Mouse (Mus musculus): ENCODE data around the gene Fgfr2. TPM values are rescaled to one million over a fixed set of nuclear protein-coding genes. Genes with fewer than 3 reads are reported as not detected.
"Not testable (repeated sequence)": the region's sequence is repeated elsewhere in the genome, so short reads cannot be mapped to it uniquely, and the experiment has no call there.

Gene Fgfr2
- polyA plus RNA-seq, 1 experiment, result 12.0 TPM

DNA sequence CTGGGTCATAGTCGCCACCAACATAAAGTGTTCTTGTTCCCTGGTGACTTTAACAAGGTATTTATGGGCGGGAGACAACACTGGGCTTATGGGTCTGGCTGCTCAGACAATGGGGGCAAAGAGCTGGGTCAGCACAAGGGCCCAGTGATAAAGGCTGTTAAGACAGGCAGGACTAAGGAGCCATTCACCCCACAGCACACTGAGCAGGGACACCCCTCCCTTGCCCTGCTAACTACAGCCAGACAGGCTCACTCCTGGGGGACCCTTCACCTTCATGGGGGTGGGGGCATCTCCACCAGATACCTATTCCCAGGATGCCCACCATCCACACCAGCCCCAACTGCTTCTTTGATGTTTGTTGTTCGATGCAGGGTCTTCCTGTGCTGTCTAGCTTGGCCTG is 593.9 kb downstream of the Fgfr2 start:
- Histone ChIP-seq H3K27ac (replicated peaks; ENCODE audit: low read depth, low read length) (no peak overlapping the region), H3K4me3 (ENCODE audit: insufficient read depth, low read depth, low read length) (no peak overlapping the region), H3K4me1 (ENCODE audit: control insufficient read depth, insufficient read depth, insufficient read length, low read length) (no peaks in the 10 kb centered on the region)

DNA sequence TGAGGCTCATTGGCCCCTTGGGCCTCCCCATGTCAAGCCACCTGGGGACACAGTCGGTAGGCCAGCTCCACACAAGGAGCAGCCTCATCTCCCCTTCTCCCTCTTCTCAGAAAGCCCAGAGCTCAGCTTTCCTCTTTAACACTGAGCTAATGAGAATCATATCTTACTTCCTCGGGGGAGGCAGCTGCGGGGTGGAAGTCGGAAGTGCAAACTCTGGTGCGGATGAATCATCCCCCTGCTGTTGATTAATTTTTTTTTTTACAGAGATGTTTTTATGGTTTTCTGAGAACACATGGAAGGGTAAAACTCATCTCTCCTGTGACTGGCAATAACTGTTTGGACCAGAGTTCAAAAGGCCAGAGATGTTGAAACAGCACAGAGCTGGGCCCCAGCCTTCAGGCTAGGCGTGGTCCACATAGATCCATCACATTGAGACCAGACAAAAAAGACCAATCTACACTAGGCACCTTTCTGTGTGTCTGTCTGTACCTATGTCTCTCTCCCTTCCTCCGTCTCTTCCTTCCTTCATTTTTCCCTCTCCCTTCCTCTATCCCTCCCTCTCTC is 609.6 kb downstream of the Fgfr2 start:
- Histone ChIP-seq H3K4me1 (ENCODE audit: control insufficient read depth, insufficient read depth, insufficient read length, low read length) (0 out of 2 replicates have a peak, but pooled peaks cover 4% of the 10 kb centered on the region), H3K4me3 (ENCODE audit: insufficient read depth, low read depth, low read length) (no peak overlapping the region), H3K27ac (replicated peaks; ENCODE audit: low read depth, low read length) (no peak overlapping the region)

DNA sequence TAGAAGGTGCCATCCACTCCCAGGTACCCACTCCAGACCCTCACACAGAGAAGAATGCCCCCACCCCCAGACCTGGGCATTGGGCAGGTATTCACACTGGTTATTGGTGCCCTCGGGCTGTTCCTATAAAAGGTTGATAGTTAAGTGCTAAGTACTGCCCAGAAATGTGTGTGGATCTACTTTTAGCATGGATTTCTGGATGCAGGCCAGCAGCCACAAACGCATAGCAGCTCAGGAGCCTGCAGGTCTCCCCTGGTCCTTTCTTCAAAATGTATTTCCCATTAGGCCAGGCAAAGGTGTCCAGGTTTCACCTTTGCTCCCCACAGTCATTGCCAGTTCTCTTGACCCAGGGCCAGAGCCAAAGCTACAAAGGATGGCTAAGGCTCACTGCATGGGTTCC is 614.0 kb downstream of the Fgfr2 start:
- Histone ChIP-seq H3K4me1 (ENCODE audit: control insufficient read depth, insufficient read depth, insufficient read length, low read length) (0 out of 2 replicates have a peak, but pooled peaks cover 4% of the 10 kb centered on the region), H3K4me3 (ENCODE audit: insufficient read depth, low read depth, low read length) (no peak overlapping the region), H3K27ac (replicated peaks; ENCODE audit: low read depth, low read length) (no peak overlapping the region)

DNA sequence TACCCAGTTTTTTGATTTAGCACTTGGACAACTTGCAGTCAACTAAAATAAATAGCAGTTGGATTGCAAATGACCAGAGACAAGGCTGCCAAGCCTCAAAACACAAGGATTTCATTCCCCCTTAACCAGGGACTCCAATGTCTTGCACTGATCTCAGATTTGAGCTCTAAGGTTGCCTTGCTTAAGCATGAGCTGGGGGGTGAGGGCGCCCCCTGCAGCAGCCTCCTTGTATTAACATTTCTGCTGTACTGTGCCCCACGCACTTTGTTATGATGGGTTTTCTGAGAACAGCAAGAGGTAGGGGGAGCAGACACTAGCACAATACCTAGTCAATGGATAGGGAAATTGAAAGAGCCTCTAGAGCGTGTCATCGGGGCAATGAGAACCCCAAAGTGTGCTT is 615.8 kb downstream of the Fgfr2 start:
- H3K4me1 ChIP-seq (ENCODE audit: control insufficient read depth, insufficient read depth, insufficient read length, low read length), result 0 out of 2 replicates have a peak, but pooled peaks cover 2% of the 10 kb centered on the region
- no peak overlapping the region for H3K4me3 ChIP-seq (ENCODE audit: insufficient read depth, low read depth, low read length)
- no peak overlapping the region for H3K27ac ChIP-seq (replicated peaks; ENCODE audit: low read depth, low read length)

DNA sequence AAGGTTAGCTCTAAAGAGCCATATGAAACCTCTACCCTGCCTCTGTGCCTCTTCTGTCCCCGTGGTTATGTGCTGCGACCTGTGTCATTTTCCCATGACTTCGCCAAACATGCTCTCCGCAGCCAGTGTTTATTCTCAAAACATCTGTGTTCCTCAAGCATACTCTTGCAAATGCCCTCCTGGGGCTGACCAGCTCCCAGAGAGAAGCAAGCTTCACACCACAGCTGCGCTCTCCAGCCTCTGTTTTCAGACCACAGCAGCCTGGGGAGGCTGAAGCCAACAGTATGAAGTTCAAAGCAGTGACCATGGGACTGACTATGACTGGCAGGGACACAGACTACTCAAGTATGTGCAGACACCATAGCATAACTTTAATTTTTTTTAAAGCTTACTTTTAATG is 616.9 kb downstream of the Fgfr2 start:
- Histone ChIP-seq H3K4me3 (ENCODE audit: insufficient read depth, low read depth, low read length) (no peak overlapping the region), H3K4me1 (ENCODE audit: control insufficient read depth, insufficient read depth, insufficient read length, low read length) (no peaks in the 10 kb centered on the region), H3K27ac (replicated peaks; ENCODE audit: low read depth, low read length) (no peak overlapping the region)

DNA sequence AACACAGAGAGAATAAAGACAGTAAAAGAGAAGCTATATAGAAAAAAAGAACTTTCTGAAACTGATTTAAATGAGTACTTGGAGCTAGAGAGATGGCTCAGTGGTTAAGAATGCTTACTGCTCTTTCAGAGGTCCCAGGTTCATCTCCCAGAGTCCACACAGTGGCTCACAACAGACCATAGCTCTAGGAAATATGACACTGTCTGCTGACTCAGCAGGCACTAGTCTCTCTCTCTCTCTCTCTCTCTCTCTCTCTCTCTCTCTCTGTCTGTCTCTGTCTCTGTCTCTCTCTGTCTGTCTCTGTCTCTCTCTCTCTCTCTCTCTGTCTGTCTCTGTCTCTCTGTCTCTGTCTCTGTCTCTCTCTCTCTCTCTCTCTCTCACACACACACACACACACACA is 620.7 kb downstream of the Fgfr2 start:
- not testable (repeated sequence) for H3K4me1 ChIP-seq (ENCODE audit: control insufficient read depth, insufficient read depth, insufficient read length, low read length); H3K27ac ChIP-seq (replicated peaks; ENCODE audit: low read depth, low read length); H3K4me3 ChIP-seq (ENCODE audit: insufficient read depth, low read depth, low read length)

DNA sequence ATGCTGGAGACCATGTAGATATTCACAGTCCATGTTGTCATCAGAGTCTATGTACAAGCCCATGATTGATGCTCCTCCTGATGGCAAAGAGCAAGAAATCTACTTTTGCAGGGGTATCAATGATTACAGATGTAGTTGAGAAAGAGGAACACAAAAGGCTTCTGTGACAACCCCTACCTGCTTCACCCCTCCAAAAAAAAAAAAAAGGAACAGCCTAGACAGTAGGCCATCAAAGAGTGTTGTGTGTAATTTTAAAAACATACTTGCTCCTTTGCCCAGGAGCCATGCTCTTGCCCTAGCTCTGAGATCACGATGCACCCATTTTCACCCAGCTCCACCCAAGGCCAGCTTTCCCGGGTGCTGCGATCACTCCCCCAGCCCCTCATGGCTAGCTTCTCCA is 626.0 kb downstream of the Fgfr2 start:
- peaks cover 3% of the 10 kb centered on the region; the same call in 1 of the 2 replicates for H3K4me1 ChIP-seq (ENCODE audit: control insufficient read depth, insufficient read depth, insufficient read length, low read length)
- H3K4me3 ChIP-seq (ENCODE audit: insufficient read depth, low read depth, low read length), result no peak overlapping the region
- H3K27ac ChIP-seq (replicated peaks; ENCODE audit: low read depth, low read length), result no peak overlapping the region

DNA sequence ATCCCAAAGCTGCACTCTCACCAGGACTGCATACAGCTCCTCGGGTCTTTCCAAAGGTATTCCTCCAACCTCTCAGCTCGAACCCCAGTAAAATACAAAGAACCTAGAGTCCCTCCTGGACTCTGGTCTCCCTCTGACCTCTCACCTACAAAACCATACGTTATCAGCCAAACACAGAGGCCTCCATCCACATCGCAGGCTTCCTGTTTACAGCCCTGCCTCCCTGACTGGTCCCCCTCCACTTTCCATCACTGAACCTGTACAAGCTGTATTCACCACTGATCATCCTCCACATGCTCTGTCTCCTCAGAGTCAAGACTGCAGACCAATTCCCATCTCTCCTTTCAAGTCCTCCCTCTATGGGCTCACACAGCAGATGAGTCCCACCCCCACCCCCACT is 628.9 kb downstream of the Fgfr2 start:
- Histone ChIP-seq H3K4me3 (ENCODE audit: insufficient read depth, low read depth, low read length) (no peak overlapping the region), H3K4me1 (ENCODE audit: control insufficient read depth, insufficient read depth, insufficient read length, low read length) (peaks cover 3% of the 10 kb centered on the region; the same call in 1 of the 2 replicates), H3K27ac (replicated peaks; ENCODE audit: low read depth, low read length) (no peak overlapping the region)

DNA sequence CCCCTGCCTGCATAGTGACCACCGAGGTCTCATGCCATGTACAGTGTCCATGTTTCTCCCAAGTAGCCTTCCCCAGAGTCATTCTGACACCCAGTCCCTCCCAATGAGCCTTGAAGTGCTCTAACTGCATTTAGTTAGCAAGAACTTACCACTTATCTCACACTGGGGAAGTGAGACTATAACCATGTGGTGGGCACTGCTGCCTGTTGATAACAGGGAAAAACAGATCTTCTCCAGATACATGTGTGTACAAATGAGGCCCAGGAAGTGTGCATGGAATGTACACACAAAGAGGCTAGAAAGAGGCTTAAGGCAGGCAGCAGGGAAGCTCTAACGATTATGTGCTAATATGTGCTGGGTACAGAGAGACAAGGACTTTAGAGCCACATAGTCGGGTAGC is 629.5 kb downstream of the Fgfr2 start:
- Histone ChIP-seq H3K4me3 (ENCODE audit: insufficient read depth, low read depth, low read length) (no peak overlapping the region), H3K27ac (replicated peaks; ENCODE audit: low read depth, low read length) (no peak overlapping the region), H3K4me1 (ENCODE audit: control insufficient read depth, insufficient read depth, insufficient read length, low read length) (peaks cover 3% of the 10 kb centered on the region; the same call in 1 of the 2 replicates)

DNA sequence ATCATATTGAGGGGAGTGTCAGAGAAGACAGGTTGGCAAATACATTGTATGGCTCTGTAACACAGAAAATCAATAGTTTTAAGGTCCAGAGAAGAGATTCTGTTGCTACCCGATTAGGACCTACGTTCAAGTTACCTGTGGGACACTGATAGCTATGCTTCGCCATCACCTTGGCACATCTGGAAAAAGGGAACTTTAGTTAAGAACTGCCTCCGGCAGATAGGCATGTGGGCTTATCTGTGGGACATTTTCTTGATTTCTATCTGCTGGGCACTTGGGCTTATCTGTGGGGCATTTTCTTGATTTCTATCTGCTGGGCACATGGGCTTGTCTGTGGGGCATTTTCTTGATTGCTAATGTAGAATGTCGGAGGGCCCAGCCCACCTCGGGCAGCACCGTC is 631.2 kb downstream of the Fgfr2 start:
- no peak overlapping the region for H3K27ac ChIP-seq (replicated peaks; ENCODE audit: low read depth, low read length)
- no peak overlapping the region for H3K4me3 ChIP-seq (ENCODE audit: insufficient read depth, low read depth, low read length)
- H3K4me1 ChIP-seq (ENCODE audit: control insufficient read depth, insufficient read depth, insufficient read length, low read length), result peaks cover 3% of the 10 kb centered on the region; the same call in 1 of the 2 replicates

DNA sequence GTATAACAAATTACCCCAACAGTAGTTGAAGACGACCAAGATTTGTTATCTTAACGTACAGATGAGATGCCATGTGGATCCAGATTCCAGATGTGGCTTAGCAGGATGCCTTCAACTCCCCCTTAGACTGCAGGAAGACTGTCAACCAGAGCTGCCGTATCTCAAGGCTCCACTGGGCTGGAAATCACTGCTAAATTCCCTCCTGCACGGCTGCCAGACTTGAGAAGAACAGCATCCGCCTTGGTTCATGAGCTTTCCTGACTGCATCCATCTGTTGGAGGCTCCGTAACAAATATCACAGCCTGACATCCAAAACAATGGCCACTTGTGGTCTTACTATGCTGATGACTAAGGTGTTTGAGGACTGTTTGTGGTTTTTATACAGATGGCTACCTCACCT is 635.8 kb downstream of the Fgfr2 start:
- H3K27ac ChIP-seq (replicated peaks; ENCODE audit: low read depth, low read length), result no peak overlapping the region
- H3K4me1 ChIP-seq (ENCODE audit: control insufficient read depth, insufficient read depth, insufficient read length, low read length), result no peaks in the 10 kb centered on the region
- H3K4me3 ChIP-seq (ENCODE audit: insufficient read depth, low read depth, low read length), result no peak overlapping the region

DNA sequence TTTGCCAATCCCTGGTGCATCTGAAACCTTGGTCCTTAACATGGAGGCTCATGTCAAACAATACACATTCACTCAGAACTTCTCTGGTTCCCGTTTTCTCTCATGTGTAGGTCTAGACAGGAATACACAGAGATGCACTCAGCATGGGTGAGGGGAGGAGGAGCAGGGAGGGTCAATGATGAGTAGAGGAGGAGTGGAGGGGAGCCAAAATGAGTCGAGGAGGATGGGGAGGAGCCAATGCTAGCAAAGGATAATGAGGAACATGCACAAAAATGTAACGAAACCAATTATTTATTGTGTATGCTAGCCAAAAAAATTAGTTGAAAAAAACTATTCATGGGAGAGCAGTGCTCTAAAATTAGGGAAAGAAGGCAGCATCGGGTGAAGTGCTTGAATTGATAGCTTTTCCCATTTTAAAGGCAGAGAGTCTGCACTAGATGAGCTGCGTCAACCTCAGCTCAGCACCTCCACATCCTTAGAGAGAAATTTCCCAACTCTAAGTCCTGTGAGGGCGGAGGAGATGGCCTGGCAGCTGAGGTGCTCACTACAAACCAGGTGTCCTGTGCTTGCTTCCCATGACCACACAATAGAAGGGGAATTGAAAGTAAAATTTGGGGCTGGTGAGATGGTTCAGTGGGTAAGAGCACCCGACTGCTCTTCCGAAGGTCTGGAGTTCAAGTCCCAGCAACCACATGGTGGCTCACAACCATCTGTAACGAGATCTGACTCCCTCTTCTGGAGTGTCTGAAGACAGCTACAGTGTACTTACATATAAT is 636.6 kb downstream of the Fgfr2 start:
- no peaks in the 10 kb centered on the region for H3K4me1 ChIP-seq (ENCODE audit: control insufficient read depth, insufficient read depth, insufficient read length, low read length)
- H3K27ac ChIP-seq (replicated peaks; ENCODE audit: low read depth, low read length), result no peak overlapping the region
- H3K4me3 ChIP-seq (ENCODE audit: insufficient read depth, low read depth, low read length), result no peak overlapping the region

DNA sequence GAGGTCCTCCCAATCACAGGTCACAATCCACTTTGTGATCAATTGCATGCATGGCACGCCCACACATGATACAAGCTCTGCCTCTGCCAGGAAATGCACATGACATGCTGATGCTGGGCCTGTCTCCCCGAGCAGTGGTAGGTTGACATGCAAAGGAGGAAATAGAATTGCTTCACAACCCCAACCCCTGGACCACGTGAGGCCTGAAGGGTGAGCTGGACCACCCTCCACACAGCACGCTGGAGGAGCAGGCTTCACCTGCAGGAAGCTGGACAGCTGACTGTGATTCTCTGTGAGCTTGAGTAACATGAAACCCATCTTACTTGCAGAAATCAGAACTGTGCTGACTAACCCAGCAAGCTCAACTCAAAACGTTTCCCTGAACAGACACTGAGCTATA is 638.7 kb downstream of the Fgfr2 start:
- peaks cover 3% of the 10 kb centered on the region; the same call in 1 of the 2 replicates for H3K4me1 ChIP-seq (ENCODE audit: control insufficient read depth, insufficient read depth, insufficient read length, low read length)
- no peak overlapping the region for H3K27ac ChIP-seq (replicated peaks; ENCODE audit: low read depth, low read length)
- H3K4me3 ChIP-seq (ENCODE audit: insufficient read depth, low read depth, low read length), result no peak overlapping the region

DNA sequence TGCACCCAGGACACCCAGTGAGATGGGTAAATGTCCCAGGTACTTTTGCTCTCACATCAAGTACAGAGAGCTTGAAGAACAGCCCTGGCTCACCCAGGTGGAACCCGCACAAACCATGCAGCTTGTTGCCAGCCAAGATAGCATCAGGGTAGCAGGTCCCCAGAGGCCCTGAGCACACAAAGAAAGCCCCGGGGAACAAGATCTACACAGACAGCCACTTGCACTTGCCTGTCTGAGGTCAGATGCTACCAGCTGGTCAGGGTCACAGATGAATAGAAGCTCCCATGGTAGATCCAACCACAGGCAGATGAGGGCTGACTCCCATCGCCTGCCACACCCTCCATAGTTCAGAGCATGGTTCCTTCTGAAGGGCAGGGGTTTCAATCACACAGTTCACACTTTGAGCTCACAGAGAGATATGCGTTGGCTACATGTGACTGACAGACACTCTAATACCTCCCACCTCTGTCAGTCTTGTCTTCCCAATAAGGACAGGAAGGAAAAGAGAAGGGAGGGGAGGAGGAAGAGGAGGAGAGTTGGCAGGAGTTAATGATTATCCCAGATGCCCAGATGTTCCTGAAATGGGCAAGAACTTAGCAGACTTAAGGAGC is 642.3 kb downstream of the Fgfr2 start:
- no peak overlapping the region for H3K27ac ChIP-seq (replicated peaks; ENCODE audit: low read depth, low read length)
- peaks cover 3% of the 10 kb centered on the region; the same call in 1 of the 2 replicates for H3K4me1 ChIP-seq (ENCODE audit: control insufficient read depth, insufficient read depth, insufficient read length, low read length)
- H3K4me3 ChIP-seq (ENCODE audit: insufficient read depth, low read depth, low read length), result no peak overlapping the region

DNA sequence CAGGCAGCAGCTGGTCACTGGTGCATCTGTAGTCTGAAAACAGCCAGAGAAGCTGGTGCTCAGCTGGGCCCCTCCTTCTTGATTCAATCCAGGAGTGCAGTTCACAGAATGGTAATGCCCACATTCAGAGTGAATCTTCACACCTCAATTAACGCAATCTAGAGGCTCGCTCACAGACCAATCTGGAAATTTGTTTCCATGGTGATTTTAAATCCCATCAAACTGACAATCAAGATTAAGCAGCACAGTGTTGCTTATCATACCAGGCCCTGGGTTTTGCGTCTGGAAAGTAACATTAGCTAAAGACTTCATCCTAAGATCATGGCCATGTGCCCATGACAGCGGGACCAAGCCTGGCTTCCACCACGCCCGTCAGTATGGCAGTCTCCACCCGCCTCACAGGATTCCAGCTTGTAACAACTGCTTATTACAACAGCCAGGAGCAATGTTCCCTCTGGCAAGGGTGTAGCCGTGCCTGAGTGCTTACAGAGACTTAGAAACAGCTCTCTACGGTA is 644.8 kb downstream of the Fgfr2 start:
- peaks cover 3% of the 10 kb centered on the region; the same call in 1 of the 2 replicates for H3K4me1 ChIP-seq (ENCODE audit: control insufficient read depth, insufficient read depth, insufficient read length, low read length)
- H3K27ac ChIP-seq (replicated peaks; ENCODE audit: low read depth, low read length), result no peak overlapping the region

More for the DNA sequence above, 644.8 kb downstream of the Fgfr2 start:
- H3K4me3 ChIP-seq (ENCODE audit: insufficient read depth, low read depth, low read length), result no peak overlapping the region
